Mouse (Mus musculus): Measurements from ENCODE around the gene Dusp19.

DNA sequence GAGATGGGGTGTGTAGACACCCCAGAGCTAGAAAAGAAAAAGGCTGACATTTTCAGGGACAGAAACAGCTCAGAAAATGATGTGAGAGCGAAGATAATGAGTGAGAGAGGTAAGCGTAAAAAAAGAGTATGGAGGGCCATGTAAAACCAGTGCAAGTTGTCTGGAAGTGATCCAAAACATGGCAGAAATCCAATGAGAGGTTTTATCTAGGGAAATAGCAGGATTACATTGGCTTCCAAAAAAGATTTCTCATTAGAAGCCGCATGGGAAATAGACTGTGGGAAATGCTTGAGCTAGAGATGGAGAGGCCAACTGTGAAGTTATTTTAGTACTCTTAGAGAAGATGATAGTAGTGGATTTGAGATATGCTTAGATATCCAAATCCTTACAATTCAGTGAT lies 5.1 kb downstream of the Dusp19 start:
- TF ChIP-seq CTCF (IDR thresholded peaks at IDR 0.05; ENCODE audit: borderline replicate concordance, extremely low read depth, insufficient read depth, insufficient read length) (no peak), POLR2A (IDR thresholded peaks at IDR 0.05; ENCODE audit: borderline replicate concordance, extremely low read depth, insufficient read depth, insufficient read length, poor library complexity, severe bottlenecking) (no peak)

Measured in brain, embryonic 14.5 days (tissue).